Mouse (Mus musculus): ENCODE measurements at regions not wholly inside any gene's neighbourhood (a gene's known extent, or its start where the extent isn't known, plus 50 kb on each side); places are given as distances from the start of the nearest gene placed in this dataset.
A peak's percentile ranks its signal among the peaks of the same experiment; 100 is the strongest.

GRCm38 (mm10) chr13:107485400-107486017, 463.6 kb upstream of the Kif2a start:
- ATAC-seq (replicated peaks; ENCODE audit: insufficient number of reproducible peaks, insufficient read depth, low FRiP score, low read depth), result no peak; the same call in 1 of the 2 replicates
- WGBS, result 74% methylated on average over 4 of the region's 4 CpGs
- Histone ChIP-seq H3K9me3 (replicated peaks) (no peaks in the 10 kb centered on the region), H3K27me3 (no peaks in the 10 kb centered on the region), H3K4me1 (replicated peaks) (peaks cover 5% of the 10 kb centered on the region; the same call in 1 of the 2 replicates), H3K36me3 (no peaks in the 10 kb centered on the region), H3K4me2 (no peak overlapping the region), H3K27ac (no peak overlapping the region), H3K9ac (no peak overlapping the region), H3K4me3 (no peak overlapping the region)

- no peak for ATAC-seq (replicated peaks; ENCODE audit: insufficient number of reproducible peaks, insufficient read depth, low FRiP score, low read depth)
- H3K36me3 ChIP-seq, result no peaks in the 10 kb centered on the region
- no peak overlapping the region for H3K4me2 ChIP-seq
- no peaks in the 10 kb centered on the region for H3K9me3 ChIP-seq (replicated peaks)
- H3K4me1 ChIP-seq (replicated peaks), result peaks cover 5% of the 10 kb centered on the region; the same call in 1 of the 2 replicates
- no peak overlapping the region for H3K9ac ChIP-seq
- H3K4me3 ChIP-seq, result no peak overlapping the region
- 31% methylated on average over 6 of the region's 6 CpGs for WGBS
- no peaks in the 10 kb centered on the region for H3K27me3 ChIP-seq
- H3K27ac ChIP-seq, result no peak overlapping the region
Observed at GRCm38 (mm10) chr13:107484630-107484998, 462.7 kb upstream of the Kif2a start.

- Histone ChIP-seq H3K4me3 (no peak overlapping the region), H3K27ac (no peak overlapping the region), H3K9ac (no peak overlapping the region), H3K4me1 (replicated peaks) (peaks cover 5% of the 10 kb centered on the region; the same call in 1 of the 2 replicates), H3K27me3 (no peaks in the 10 kb centered on the region), H3K36me3 (no peaks in the 10 kb centered on the region), H3K4me2 (no peak overlapping the region), H3K9me3 (replicated peaks) (no peaks in the 10 kb centered on the region)
- no peak for ATAC-seq (replicated peaks; ENCODE audit: insufficient number of reproducible peaks, insufficient read depth, low FRiP score, low read depth)
- 32% methylated on average over 12 of the region's 12 CpGs for WGBS
Observed at GRCm38 (mm10) chr13:107483967-107484629, 462.2 kb upstream of the Kif2a start.

GRCm38 (mm10) chr13:107475166-107475565, 453.2 kb upstream of the Kif2a start:
- 76% methylated on average over 3 of the region's 3 CpGs for WGBS
- Histone ChIP-seq H3K36me3 (no peaks in the 10 kb centered on the region), H3K9me3 (replicated peaks) (no peaks in the 10 kb centered on the region), H3K27me3 (0 out of 2 replicates have a peak, but pooled peaks cover 8% of the 10 kb centered on the region), H3K27ac (no peak overlapping the region), H3K4me3 (no peak overlapping the region), H3K4me1 (replicated peaks) (peaks cover 4% of the 10 kb centered on the region), H3K9ac (no peak overlapping the region), H3K4me2 (no peak overlapping the region)
- no peak for ATAC-seq (replicated peaks; ENCODE audit: insufficient number of reproducible peaks, insufficient read depth, low FRiP score, low read depth)

GRCm38 (mm10) chr13:107469491-107470276, 447.8 kb upstream of the Kif2a start:
- H3K4me1 ChIP-seq (replicated peaks), result peaks cover 14% of the 10 kb centered on the region
- ATAC-seq (replicated peaks; ENCODE audit: insufficient number of reproducible peaks, insufficient read depth, low FRiP score, low read depth), result 0 out of 2 replicates have a peak, but pooled peaks have one; percentile 64
- peak overlapping the region; percentile 30 for H3K4me3 ChIP-seq
- no peaks in the 10 kb centered on the region for H3K36me3 ChIP-seq
- no peak overlapping the region for H3K27ac ChIP-seq
- peaks cover 16% of the 10 kb centered on the region; the same call in 1 of the 2 replicates for H3K27me3 ChIP-seq
- peak overlapping the region; percentile 55 for H3K4me2 ChIP-seq
- no peak overlapping the region for H3K9ac ChIP-seq
- 2% methylated on average over 13 of the region's 13 CpGs for WGBS
- H3K9me3 ChIP-seq (replicated peaks), result no peaks in the 10 kb centered on the region

- peaks cover 7% of the 10 kb centered on the region; the same call in 1 of the 2 replicates for H3K27me3 ChIP-seq
- no peak overlapping the region for H3K4me3 ChIP-seq
- no peaks in the 10 kb centered on the region for H3K36me3 ChIP-seq
- no peak for ATAC-seq (replicated peaks; ENCODE audit: insufficient number of reproducible peaks, insufficient read depth, low FRiP score, low read depth)
- H3K4me1 ChIP-seq (replicated peaks), result no peaks in the 10 kb centered on the region
- H3K9me3 ChIP-seq (replicated peaks), result no peaks in the 10 kb centered on the region
- WGBS, result 83% methylated on average over 7 of the region's 7 CpGs
- no peak overlapping the region for H3K9ac ChIP-seq
- H3K4me2 ChIP-seq, result no peak overlapping the region
- H3K27ac ChIP-seq, result no peak overlapping the region
Observed at GRCm38 (mm10) chr13:107462791-107463190, 440.9 kb upstream of the Kif2a start.

- 14% methylated on average over 16 of the region's 16 CpGs for WGBS
- Histone ChIP-seq H3K9me3 (replicated peaks) (no peaks in the 10 kb centered on the region), H3K27ac (no peak overlapping the region), H3K4me3 (no peak overlapping the region), H3K36me3 (no peaks in the 10 kb centered on the region), H3K4me2 (peak overlapping the region; percentile 35; the same call in 1 of the 2 replicates), H3K9ac (no peak overlapping the region), H3K27me3 (no peaks in the 10 kb centered on the region), H3K4me1 (replicated peaks) (no peaks in the 10 kb centered on the region)
- ATAC-seq (replicated peaks; ENCODE audit: insufficient number of reproducible peaks, insufficient read depth, low FRiP score, low read depth), result no peak; the same call in 1 of the 2 replicates
Observed at GRCm38 (mm10) chr13:107461048-107461912, 439.4 kb upstream of the Kif2a start.

GRCm38 (mm10) chr13:107458730-107459129, 436.8 kb upstream of the Kif2a start:
- no peaks in the 10 kb centered on the region for H3K27me3 ChIP-seq
- no peaks in the 10 kb centered on the region for H3K36me3 ChIP-seq
- no peak overlapping the region for H3K4me3 ChIP-seq
- H3K4me2 ChIP-seq, result no peak overlapping the region
- WGBS, result 48% methylated on average over 4 of the region's 4 CpGs
- no peak overlapping the region for H3K9ac ChIP-seq
- H3K9me3 ChIP-seq (replicated peaks), result no peaks in the 10 kb centered on the region
- no peak overlapping the region for H3K27ac ChIP-seq
- ATAC-seq (replicated peaks; ENCODE audit: insufficient number of reproducible peaks, insufficient read depth, low FRiP score, low read depth), result no peak
- no peaks in the 10 kb centered on the region for H3K4me1 ChIP-seq (replicated peaks)

GRCm38 (mm10) chr13:107457270-107457669, 435.3 kb upstream of the Kif2a start:
- no peak for ATAC-seq (replicated peaks; ENCODE audit: insufficient number of reproducible peaks, insufficient read depth, low FRiP score, low read depth)
- Histone ChIP-seq H3K9me3 (replicated peaks) (no peaks in the 10 kb centered on the region), H3K36me3 (no peaks in the 10 kb centered on the region), H3K4me3 (no peak overlapping the region), H3K27ac (no peak overlapping the region), H3K9ac (no peak overlapping the region), H3K4me1 (replicated peaks) (no peaks in the 10 kb centered on the region), H3K4me2 (no peak overlapping the region), H3K27me3 (no peaks in the 10 kb centered on the region)
- 66% methylated on average over 10 of the region's 10 CpGs for WGBS

GRCm38 (mm10) chr13:107456394-107456793, 434.5 kb upstream of the Kif2a start:
- no peak for ATAC-seq (replicated peaks; ENCODE audit: insufficient number of reproducible peaks, insufficient read depth, low FRiP score, low read depth)
- Histone ChIP-seq H3K9me3 (replicated peaks) (no peaks in the 10 kb centered on the region), H3K4me2 (no peak overlapping the region), H3K36me3 (no peaks in the 10 kb centered on the region), H3K9ac (no peak overlapping the region), H3K27me3 (no peaks in the 10 kb centered on the region), H3K4me1 (replicated peaks) (no peaks in the 10 kb centered on the region), H3K4me3 (no peak overlapping the region), H3K27ac (no peak overlapping the region)
- 72% methylated on average over 2 of the region's 2 CpGs for WGBS
